Mouse (Mus musculus) liver, embryonic 14.5 days (tissue): ENCODE data around the gene Prph2. TPM values are rescaled to one million over a fixed set of nuclear protein-coding genes. Genes with fewer than 3 reads are reported as not detected.
A peak's percentile ranks its signal among the peaks of the same experiment; 100 is the strongest.

Source experiments
- ATAC-seq: fragments of 200-750 bp; cut with Nextera tagmentation; 2 replicates; pipeline ENCODE4 v1.8.0; 2017; ENCODE audit warnings: moderate number of reproducible peaks, mild to moderate bottlenecking, moderate library complexity; ENCODE audit not compliant: insufficient read depth
- DNase-seq, 3 experiments: peaks; one replicate each; pipeline ENCODE4 v3.0.0-alpha.2; 2012 to 2013; ENCODE audit warnings: low read depth in 3 of 3, low spot score in 3 of 3
- H3K27ac ChIP-seq: fragments of 300-500 bp; sonication (generic); 2 replicates; pipeline ENCODE4 v1.5.1; 2014; ENCODE audit warnings: moderate library complexity, mild to moderate bottlenecking, control low read depth, inconsistent platforms
- H3K27me3 ChIP-seq: fragments of 300-500 bp; sonication (generic); 2 replicates; pipeline ENCODE4 v1.6.1; 2014; ENCODE audit warnings: mild to moderate bottlenecking, low read length, moderate library complexity; ENCODE audit not compliant: control insufficient read depth, insufficient read depth
- H3K36me3 ChIP-seq: fragments of 300-500 bp; sonication (generic); replicated peaks from 2 replicates; pipeline ENCODE4 v1.6.1; 2014; ENCODE audit warnings: low read depth; ENCODE audit not compliant: control insufficient read depth, insufficient read depth
- H3K4me1 ChIP-seq, 2 experiments: fragments of 200-500 bp in 1 of 2; fragments of 300-500 bp in 1 of 2; sonication (generic) in 1 of 2; replicated peaks; 2 replicates each; pipeline ENCODE4 v1.6.1; 2012 to 2014; ENCODE audit warnings: antibody characterized with exemption in 1 of 2, inconsistent platforms in 1 of 2, low read length in 1 of 2; ENCODE audit not compliant: control insufficient read depth in 2 of 2, insufficient read depth in 2 of 2
- H3K4me2 ChIP-seq: fragments of 300-500 bp; sonication (generic); 2 replicates; pipeline ENCODE4 v1.6.1; 2014; ENCODE audit warnings: low read depth, mild to moderate bottlenecking, control low read depth, moderate library complexity
- H3K4me3 ChIP-seq, 2 experiments: fragments of 200-500 bp in 1 of 2; fragments of 300-500 bp in 1 of 2; sonication (generic) in 1 of 2; 2 replicates each; pipeline ENCODE4 v1.5.1; 2012 to 2014; ENCODE audit warnings: low read depth in 2 of 2, low read length in 2 of 2, mild to moderate bottlenecking in 2 of 2, control low read depth in 1 of 2, inconsistent platforms in 1 of 2, moderate library complexity in 1 of 2; ENCODE audit not compliant: insufficient read depth in 1 of 2
- H3K9ac ChIP-seq: fragments of 300-500 bp; sonication (generic); replicated peaks from 2 replicates; pipeline ENCODE4 v1.6.1; 2014; ENCODE audit warnings: mild to moderate bottlenecking, control low read depth, moderate library complexity
- H3K9me3 ChIP-seq: fragments of 300-500 bp; sonication (generic); 2 replicates; pipeline ENCODE4 v1.6.1; 2016; ENCODE audit warnings: low read length, mixed read lengths; ENCODE audit not compliant: control insufficient read depth
- CTCF ChIP-seq: IDR thresholded peaks from 2 replicates; pipeline ENCODE4 v1.5.1; 2016; ENCODE audit warnings: antibody characterized with exemption, low read depth, control low read depth
- EP300 ChIP-seq: IDR thresholded peaks from 2 replicates; pipeline ENCODE4 v1.6.1; 2016; ENCODE audit warnings: antibody characterized with exemption, low read depth
- WGBS: fragments of 180-500 bp; shearing (Covaris S2); extraction: QIAGEN DNeasy Blood & Tissue Kit; methylation state at CpG from one replicate; pipeline ENCODE4 v1.1.7; 2014; ENCODE audit not compliant: insufficient replicate concordance; 5-methylcytosine and 5-hydroxymethylcytosine counted together
- polyA plus RNA-seq, 2 experiments: library from polyadenylated mRNA; depleted of rRNA in 1 of 2; stranded (reverse) in 1 of 2; unstranded in 1 of 2; fragments of >200 nt; fragmentation: Nextera tagmentation in 1 of 2; extraction: Ambion mirVana in 1 of 2; gene quantifications; 2 replicates each; pipeline versions ENCODE4 v1.2.1 to v1.2.3; 2012 to 2014

Prph2 gene
- polyA plus RNA-seq, 2 experiments: not detected

DNA sequence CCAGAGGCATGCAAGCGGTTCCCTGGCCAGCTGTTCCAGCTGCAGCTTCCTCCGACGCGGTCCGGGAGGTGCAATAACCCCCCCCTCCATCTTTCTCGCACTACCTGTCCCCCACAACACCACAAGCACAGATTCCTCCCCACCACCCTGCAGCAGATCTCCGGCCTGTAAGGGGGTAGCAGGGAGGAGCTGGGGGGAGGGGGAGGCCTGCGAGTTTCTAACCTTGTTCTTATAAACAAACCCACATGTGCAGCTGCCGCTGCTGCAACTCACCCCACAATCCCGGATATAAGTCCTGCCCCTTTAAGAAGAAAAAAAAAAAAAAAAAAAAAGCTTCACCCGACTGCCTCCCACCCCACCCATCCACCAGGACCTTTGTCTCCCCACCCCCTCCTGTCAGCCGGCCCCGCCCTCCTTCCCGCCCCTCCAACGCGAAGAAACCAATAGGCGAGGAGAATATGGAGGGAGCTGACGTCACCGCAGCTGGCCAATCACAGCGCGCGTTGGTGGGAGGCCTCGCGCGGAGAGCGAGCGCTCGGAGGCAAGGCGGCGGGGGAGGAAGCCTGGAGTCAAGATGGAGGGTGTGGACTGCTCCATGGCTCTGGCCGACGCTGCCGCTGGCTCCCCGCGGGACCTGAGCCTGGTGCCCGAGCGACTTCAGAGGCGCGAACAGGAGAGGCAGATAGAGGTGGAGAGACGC, 20.0 kb upstream of the Prph2 start, which contains the start of gene Tbcc:
Gene Tbcc (plus strand): TSS at position 569 of the 700 bp plus-strand sequence.
- Histone ChIP-seq H3K4me3 (peak within 1 kb of the TSS; percentile 74 to 81), H3K27me3 (no peaks in the 10 kb centered on the region), H3K27ac (peak within 1 kb of the TSS; percentile 48), H3K4me2 (peak within 1 kb of the TSS; percentile 97), H3K36me3 (no peaks in the 10 kb centered on the region), H3K4me1 (peaks cover 26 to 34% of the 10 kb centered on the region in 2 experiments), H3K9ac (peak within 1 kb of the TSS; percentile 74), H3K9me3 (no peaks in the 10 kb centered on the region)
- ATAC-seq: peak; percentile 88
- peak; percentile 95 to 97 (median 96) for DNase-seq
- WGBS: under 1% methylated on average over 40 of the region's 40 CpGs
- no peak for TF ChIP-seq EP300
- no peak for TF ChIP-seq CTCF

DNA sequence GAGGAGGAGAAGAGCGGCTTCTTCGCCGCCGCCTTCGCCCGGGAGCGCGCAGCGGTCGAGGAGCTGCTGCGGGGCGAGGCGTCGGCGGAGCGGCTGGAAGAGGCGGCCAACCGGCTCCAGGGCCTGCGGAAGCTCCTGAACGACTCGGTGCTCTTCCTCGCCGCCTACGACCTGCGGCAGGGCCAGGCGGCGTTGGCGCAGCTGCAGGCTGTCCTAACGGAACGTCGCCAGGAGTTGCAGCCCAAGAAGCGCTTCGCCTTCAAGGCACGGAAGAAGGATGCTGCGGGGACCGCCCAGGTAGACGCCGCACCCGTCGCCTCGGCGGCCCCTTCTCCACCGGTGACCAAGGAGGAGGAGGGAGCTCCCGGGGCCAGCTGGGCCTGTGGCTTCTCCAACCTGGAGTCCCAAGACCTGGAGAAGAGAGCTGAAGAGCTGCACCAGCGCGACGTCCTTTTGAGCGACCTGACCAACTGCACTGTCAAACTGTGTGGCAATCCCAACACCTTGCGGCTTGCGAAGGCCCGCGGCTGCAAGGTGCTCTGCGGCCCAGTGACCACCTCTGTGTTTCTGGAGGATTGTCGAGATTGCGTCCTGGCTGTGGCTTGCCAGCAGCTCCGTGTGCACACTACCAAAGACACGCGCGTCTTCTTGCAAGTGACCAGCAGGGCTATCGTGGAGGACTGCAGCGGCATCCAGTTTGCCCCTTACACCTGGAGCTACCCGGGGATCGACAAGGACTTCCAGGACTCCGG, 19.2 kb upstream of the Prph2 start:
- ATAC-seq (peak; percentile 36), DNase-seq (no peak)
- TF ChIP-seq EP300 (no peak), CTCF (peak; percentile 34; the same call in 1 of the 2 replicates)
- peaks cover 19 to 27% of the 10 kb centered on the region in 2 experiments for H3K4me1 ChIP-seq
- WGBS: 2% methylated on average over 64 of the region's 64 CpGs
- peak overlapping the region; percentile 74 for H3K9ac ChIP-seq
- H3K27ac ChIP-seq: peak overlapping the region; percentile 17
- no peaks in the 10 kb centered on the region for H3K27me3 ChIP-seq
- H3K36me3 ChIP-seq: no peaks in the 10 kb centered on the region
- peak overlapping the region; percentile 97 for H3K4me2 ChIP-seq
- H3K4me3 ChIP-seq: peak overlapping the region; percentile 74 to 81
- no peaks in the 10 kb centered on the region for H3K9me3 ChIP-seq

DNA sequence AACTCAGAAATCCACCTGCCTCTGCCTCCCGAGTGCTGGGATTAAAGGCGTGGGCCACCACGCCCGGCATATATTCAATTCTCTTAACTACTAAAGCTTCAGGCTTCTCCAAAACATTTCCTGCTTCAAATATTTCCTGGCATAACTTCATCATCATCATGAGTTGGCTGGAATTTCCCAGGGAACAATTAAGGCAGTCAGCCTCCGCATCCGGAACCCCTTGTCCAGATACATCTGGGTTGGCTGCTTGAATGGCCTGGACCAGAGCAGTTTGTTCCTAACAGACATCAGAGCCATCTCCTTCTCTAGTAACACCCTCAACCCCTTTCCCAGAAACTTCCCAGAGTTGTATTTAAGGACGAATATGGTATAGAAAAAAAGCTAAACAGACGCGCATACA, 14.8 kb upstream of the Prph2 start:
- no peak overlapping the region for H3K4me2 ChIP-seq
- H3K4me3 ChIP-seq: no peak overlapping the region
- no peak overlapping the region for H3K27ac ChIP-seq
- 85% methylated on average over 9 of the region's 9 CpGs for WGBS
- H3K9ac ChIP-seq: no peak overlapping the region
- DNase-seq (no peak), ATAC-seq (no peak)
- no peaks in the 10 kb centered on the region for H3K27me3 ChIP-seq
- no peaks in the 10 kb centered on the region for H3K9me3 ChIP-seq
- H3K36me3 ChIP-seq: no peaks in the 10 kb centered on the region
- no peak for TF ChIP-seq EP300
- no peak for TF ChIP-seq CTCF
- peaks cover 10 to 16% of the 10 kb centered on the region in 2 experiments for H3K4me1 ChIP-seq

DNA sequence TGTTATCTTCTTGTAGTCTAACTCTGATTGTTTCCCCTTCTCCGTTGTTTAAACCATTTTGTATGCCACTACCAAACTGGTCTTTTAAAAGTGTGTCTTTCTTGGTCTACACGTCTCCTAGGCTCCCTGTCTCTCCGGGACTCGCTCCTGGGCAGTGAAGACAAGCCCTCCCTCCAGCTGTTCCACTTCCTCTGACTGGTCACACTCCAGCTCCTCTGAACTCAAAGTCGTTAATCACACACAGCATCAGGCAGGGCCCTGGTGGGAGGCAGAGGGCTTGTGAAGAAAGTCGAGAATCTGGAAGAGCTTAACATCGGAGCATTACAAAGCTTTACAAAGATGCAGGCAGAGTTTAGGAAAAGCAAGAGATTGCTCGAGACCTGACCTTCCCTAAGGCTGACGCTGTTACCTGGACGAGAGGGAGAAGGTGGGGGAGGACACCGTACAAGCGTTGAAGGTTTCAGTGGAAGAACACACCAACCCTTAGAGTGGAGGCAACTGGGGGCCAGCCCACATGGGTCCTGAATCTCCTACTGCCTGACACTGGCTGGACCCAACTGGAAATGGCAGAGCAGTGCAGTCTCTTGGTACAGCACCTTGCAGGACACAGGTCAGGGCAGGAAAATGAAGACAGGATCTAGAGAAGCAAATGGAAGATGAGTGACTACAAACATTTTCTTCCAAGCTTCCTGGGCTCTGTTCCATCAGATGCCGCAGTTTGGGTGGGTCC, 12.9 kb upstream of the Prph2 start:
- Histone ChIP-seq H3K9me3 (no peaks in the 10 kb centered on the region), H3K4me3 (no peak overlapping the region), H3K36me3 (no peaks in the 10 kb centered on the region), H3K27ac (no peak overlapping the region), H3K9ac (no peak overlapping the region), H3K4me2 (no peak overlapping the region), H3K4me1 (peaks cover 0 to 5% of the 10 kb centered on the region in 2 experiments; a peak in 3 of 4 replicates), H3K27me3 (no peaks in the 10 kb centered on the region)
- 43% methylated on average over 13 of the region's 13 CpGs for WGBS
- ATAC-seq (no peak), DNase-seq (no peak)
- TF ChIP-seq CTCF (no peak), EP300 (no peak)
